Mouse (Mus musculus): Measurements from ENCODE around the gene Ankrd23. TPM values are rescaled to one million over a fixed set of nuclear protein-coding genes. Genes with fewer than 3 reads are reported as not detected.

The Ankrd23 gene
- total and polyA plus RNA-seq, 3 experiments, result 2.8 to 6.1 (median 3.7) TPM

DNA sequence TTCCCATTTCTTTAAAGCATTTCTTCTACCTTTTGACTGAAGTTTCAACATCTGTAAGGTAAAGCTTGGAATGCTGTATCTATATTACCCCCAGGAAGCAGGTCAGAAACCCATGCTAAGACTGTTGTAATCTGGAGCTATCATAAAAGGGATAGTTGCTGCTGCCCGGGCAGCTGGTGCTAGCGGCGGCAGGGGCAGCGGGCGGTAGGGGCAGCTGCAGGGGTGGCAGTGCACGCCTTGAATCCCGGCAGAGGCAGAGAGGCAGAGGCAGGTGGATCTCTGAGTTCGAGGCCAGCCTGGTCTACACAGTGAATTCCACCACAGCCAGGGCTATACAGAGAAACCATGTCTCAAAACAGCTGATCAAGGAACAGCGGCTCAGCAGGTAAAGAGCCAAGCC, 6.2 kb upstream of the Ankrd23 start:
- no peak overlapping the region for H3K9ac ChIP-seq (ENCODE audit: insufficient read depth, low read depth)
- in situ Hi-C loops (cut with MboI; ENCODE audit: low pct_ligation_motif_present, low pct_unique_long_range_greater_than_20kb, low sequenced_read_pairs), result no loop called here
- DNase-seq (ENCODE audit: extremely low read depth), result no peak
- H3K36me3 ChIP-seq (replicated peaks in 1 of 2; ENCODE audit: control insufficient read depth in 1 of 2, insufficient read depth in 1 of 2, low read length in 1 of 2), result peaks cover 42 to 62% of the 10 kb centered on the region in 2 experiments
- H3K79me2 ChIP-seq (replicated peaks; ENCODE audit: control insufficient read depth, extremely low read depth, insufficient read depth, poor library complexity, severe bottlenecking), result no peaks in the 10 kb centered on the region
- peaks cover 2 to 10% of the 10 kb centered on the region in 2 experiments; a peak in 3 of 4 replicates for H3K4me1 ChIP-seq (ENCODE audit: control insufficient read depth in 1 of 2, insufficient read depth in 2 of 2)
- no peak overlapping the region for H3K4me2 ChIP-seq (ENCODE audit: insufficient read depth, low read depth, poor library complexity, severe bottlenecking)
- H3K27ac ChIP-seq (ENCODE audit: insufficient read depth, low read depth), result no peak overlapping the region
- dilution Hi-C loops (cut with MboI; ENCODE audit: extremely low pct_ligation_motif_present, extremely low pct_unique_long_range_greater_than_20kb, low sequenced_read_pairs), result no loop called here
- no peaks in the 10 kb centered on the region for H3K9me3 ChIP-seq (replicated peaks; ENCODE audit: low read length)
- no peak for TF ChIP-seq PAX5 (IDR thresholded peaks at IDR 0.05; ENCODE audit: low read length)
- TF ChIP-seq ZC3H11A (IDR thresholded peaks at IDR 0.05; ENCODE audit: low read depth, low read length), result no peak
- no peak for TF ChIP-seq MAZ (IDR thresholded peaks at IDR 0.05; ENCODE audit: low read depth, low read length)
- TF ChIP-seq MAX (IDR thresholded peaks at IDR 0.05; ENCODE audit: low read length), result no peak
- no peak for TF ChIP-seq GABPA (IDR thresholded peaks at IDR 0.05; ENCODE audit: insufficient replicate concordance, low read depth, low read length)
- TF ChIP-seq POLR2AphosphoS2 (IDR thresholded peaks at IDR 0.05; ENCODE audit: low read depth, low read length), result no peak
- TF ChIP-seq JUN (IDR thresholded peaks at IDR 0.05; ENCODE audit: insufficient read depth, low read depth, low read length), result no peak
- TF ChIP-seq ETS1 (conservative IDR thresholded peaks at IDR 0.05; ENCODE audit: low read depth, low read length), result no peak
- no peak for TF ChIP-seq TCF12 (IDR thresholded peaks at IDR 0.05; ENCODE audit: low read depth, low read length)
- TF ChIP-seq MEF2A (IDR thresholded peaks at IDR 0.05; ENCODE audit: borderline replicate concordance, low read depth, low read length), result no peak
- TF ChIP-seq E2F4 (IDR thresholded peaks at IDR 0.05; ENCODE audit: insufficient replicate concordance, low read depth, low read length), result no peak
- TF ChIP-seq USF1 (IDR thresholded peaks at IDR 0.05; ENCODE audit: low read depth, low read length), result no peak
- no peak for TF ChIP-seq ZNF384 (IDR thresholded peaks at IDR 0.05; ENCODE audit: low read depth, low read length)
- TF ChIP-seq CHD2 (IDR thresholded peaks at IDR 0.05; ENCODE audit: low read length), result no peak
- no peak for TF ChIP-seq SIN3A (IDR thresholded peaks at IDR 0.05; ENCODE audit: low read length)
- no peak for TF ChIP-seq JUND (conservative IDR thresholded peaks at IDR 0.05; ENCODE audit: low read depth, low read length)
- TF ChIP-seq CTCF (conservative IDR thresholded peaks at IDR 0.05 in 1 of 2, IDR thresholded peaks at IDR 0.05 in 1 of 2; ENCODE audit: low read depth in 2 of 2, low read length in 2 of 2), result no peak
- TF ChIP-seq EP300 (IDR thresholded peaks at IDR 0.05; ENCODE audit: low read length), result no peak
- no peak overlapping the region for H3K4me3 ChIP-seq (replicated peaks in 1 of 3; ENCODE audit: low read depth in 2 of 3, low read length in 2 of 3, poor library complexity in 1 of 3)
- no peaks in the 10 kb centered on the region for H3K27me3 ChIP-seq (replicated peaks)

GRCm38 (mm10) chr1:36541844-36542243, 5.2 kb upstream of the Ankrd23 start:
- TF ChIP-seq ELF1 (IDR thresholded peaks at IDR 0.05; ENCODE audit: low read depth, low read length), result no peak
- no peak for TF ChIP-seq KAT2A (IDR thresholded peaks at IDR 0.05; ENCODE audit: insufficient replicate concordance, low read length)
- TF ChIP-seq SIN3A (IDR thresholded peaks at IDR 0.05; ENCODE audit: low read length), result no peak
- no peak for TF ChIP-seq CTCF (conservative IDR thresholded peaks at IDR 0.05 in 1 of 2, IDR thresholded peaks at IDR 0.05 in 1 of 2; ENCODE audit: low read depth in 2 of 2, low read length in 2 of 2)
- no peak for TF ChIP-seq MAZ (IDR thresholded peaks at IDR 0.05; ENCODE audit: low read depth, low read length)
- no peak for TF ChIP-seq SMC3 (IDR thresholded peaks at IDR 0.05; ENCODE audit: low read depth, low read length)
- TF ChIP-seq CHD1 (IDR thresholded peaks at IDR 0.05; ENCODE audit: low read depth, low read length), result no peak
- H3K27ac ChIP-seq (ENCODE audit: insufficient read depth, low read depth), result no peak overlapping the region
- H3K36me3 ChIP-seq (replicated peaks in 1 of 2; ENCODE audit: control insufficient read depth in 1 of 2, insufficient read depth in 1 of 2, low read length in 1 of 2), result peaks cover 47 to 68% of the 10 kb centered on the region in 2 experiments
- H3K4me1 ChIP-seq (ENCODE audit: control insufficient read depth in 1 of 2, insufficient read depth in 2 of 2), result peaks cover 0 to 6% of the 10 kb centered on the region in 2 experiments; a peak in 2 of 4 replicates
- H3K79me2 ChIP-seq (replicated peaks; ENCODE audit: control insufficient read depth, extremely low read depth, insufficient read depth, poor library complexity, severe bottlenecking), result no peaks in the 10 kb centered on the region
- no peak overlapping the region for H3K9ac ChIP-seq (ENCODE audit: insufficient read depth, low read depth)
- in situ Hi-C loops (cut with MboI; ENCODE audit: low pct_ligation_motif_present, low pct_unique_long_range_greater_than_20kb, low sequenced_read_pairs) (no loop called here), dilution Hi-C loops (cut with MboI; ENCODE audit: extremely low pct_ligation_motif_present, extremely low pct_unique_long_range_greater_than_20kb, low sequenced_read_pairs) (no loop called here)
- H3K9me3 ChIP-seq (replicated peaks; ENCODE audit: low read length), result no peaks in the 10 kb centered on the region
- no peak overlapping the region for H3K4me2 ChIP-seq (ENCODE audit: insufficient read depth, low read depth, poor library complexity, severe bottlenecking)
- no peak for DNase-seq (ENCODE audit: extremely low read depth)
- no peaks in the 10 kb centered on the region for H3K27me3 ChIP-seq (replicated peaks)
- H3K4me3 ChIP-seq (replicated peaks in 1 of 3; ENCODE audit: low read depth in 2 of 3, low read length in 2 of 3, poor library complexity in 1 of 3), result no peak overlapping the region

Data from CH12.LX (cell line).